Mouse (Mus musculus): Measurements from ENCODE around the gene Lmnb2. TPM values are rescaled to one million over a fixed set of nuclear protein-coding genes. Genes with fewer than 3 reads are reported as not detected.

The Lmnb2 gene
- total RNA-seq, 2 experiments from 2014 or later = 7.3 to 9.7 TPM

DNA sequence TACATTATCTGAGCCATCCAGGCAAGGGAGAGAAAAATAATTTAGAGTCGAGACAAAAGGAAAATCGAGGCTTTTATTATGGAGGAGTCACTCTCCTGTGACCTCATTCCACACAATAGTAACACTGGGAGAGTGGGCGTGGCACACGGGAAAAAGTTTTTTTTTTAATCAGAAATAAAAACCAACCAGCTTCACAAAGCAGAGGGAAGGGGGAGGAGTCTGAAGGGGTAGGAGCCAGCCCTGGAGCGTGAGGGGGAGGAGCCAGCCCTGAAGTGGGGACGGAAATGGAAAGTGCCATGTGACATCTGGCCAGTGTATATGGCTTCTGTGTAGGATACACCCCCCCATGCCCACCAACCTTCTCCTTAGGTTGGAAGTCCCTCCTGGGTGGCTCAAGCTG lies 30.5 kb upstream of the Lmnb2 start:
- no peak for ATAC-seq (replicated peaks; ENCODE audit: low FRiP score, poor library complexity, severe bottlenecking)

DNA sequence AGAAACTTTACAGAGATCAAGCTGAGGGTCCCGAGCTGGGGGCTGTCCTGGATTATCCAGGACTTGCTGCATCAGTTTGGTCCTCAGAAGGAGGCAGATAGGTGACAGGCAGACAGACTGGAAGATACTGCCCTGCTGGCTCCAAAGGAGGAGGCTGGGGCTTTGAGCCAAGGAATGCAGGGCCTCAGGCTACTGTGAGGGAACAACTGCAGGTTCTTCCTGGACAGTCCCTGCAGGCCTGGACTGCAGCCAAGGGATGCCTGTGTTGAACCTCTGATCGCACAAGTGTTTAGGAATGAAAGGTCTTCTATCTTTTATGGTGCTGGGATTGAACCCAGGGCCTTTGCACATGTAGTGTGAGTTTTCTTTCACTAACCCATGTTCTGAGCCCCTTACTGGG lies 29.8 kb upstream of the Lmnb2 start:
- no peak for ATAC-seq (replicated peaks; ENCODE audit: low FRiP score, poor library complexity, severe bottlenecking)

DNA sequence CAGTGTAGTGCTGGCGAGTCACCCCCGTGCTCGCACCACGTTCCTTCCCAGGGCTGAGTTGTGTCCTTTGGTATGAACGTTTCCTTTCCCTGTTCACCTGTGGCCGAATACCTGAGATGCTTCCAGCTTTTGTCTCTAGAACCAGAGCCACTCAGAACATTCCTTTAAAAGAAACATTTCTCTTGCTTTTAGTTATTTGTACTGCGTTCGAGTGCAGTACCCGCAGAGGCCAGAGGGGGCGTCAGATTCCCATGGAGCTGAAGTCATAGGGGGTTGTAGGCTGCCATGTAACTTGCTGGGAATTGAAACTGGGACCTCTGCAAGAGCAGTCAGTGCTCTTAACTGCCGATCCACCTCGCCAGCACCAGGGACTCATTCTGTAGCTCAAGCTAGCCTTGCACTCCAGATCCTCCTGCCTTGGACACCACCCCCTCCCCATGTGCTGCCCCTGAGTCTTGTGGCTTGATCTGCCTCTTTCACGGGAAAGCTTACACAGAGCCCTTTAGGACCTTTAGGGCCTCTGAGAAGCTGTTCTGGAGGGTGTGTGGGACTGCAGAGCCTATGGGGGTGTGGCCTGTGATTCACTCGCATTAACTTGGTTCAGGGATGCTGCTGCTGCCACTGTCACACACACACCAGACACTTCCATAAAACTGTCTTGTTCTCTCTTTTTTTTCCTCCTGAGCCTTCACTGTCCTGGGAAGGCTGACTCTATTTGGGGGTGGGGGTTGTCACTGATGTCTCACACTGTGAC lies 28.8 kb upstream of the Lmnb2 start:
- ATAC-seq (replicated peaks; ENCODE audit: low FRiP score, poor library complexity, severe bottlenecking) = no peak

DNA sequence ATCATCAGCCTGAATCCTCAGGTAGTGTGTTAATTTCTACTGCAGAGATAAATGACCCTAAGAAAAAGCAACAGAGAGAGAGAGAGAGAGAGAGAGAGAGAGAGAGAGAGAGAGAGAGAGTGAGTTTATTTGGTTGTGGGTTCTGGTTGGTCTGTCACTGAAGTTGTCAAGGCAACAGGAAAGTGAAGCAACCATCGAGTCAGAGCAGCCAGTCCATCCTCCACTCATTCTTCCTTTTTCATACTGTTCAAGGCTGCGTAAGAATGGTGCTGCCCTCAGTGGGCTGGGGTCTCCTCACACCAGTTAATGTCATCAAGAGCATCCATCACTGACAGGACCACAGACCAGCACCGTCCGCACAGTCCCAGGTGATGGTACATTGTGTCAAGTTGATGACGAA lies 26.2 kb upstream of the Lmnb2 start:
- ATAC-seq (replicated peaks; ENCODE audit: low FRiP score, poor library complexity, severe bottlenecking) = no peak

DNA sequence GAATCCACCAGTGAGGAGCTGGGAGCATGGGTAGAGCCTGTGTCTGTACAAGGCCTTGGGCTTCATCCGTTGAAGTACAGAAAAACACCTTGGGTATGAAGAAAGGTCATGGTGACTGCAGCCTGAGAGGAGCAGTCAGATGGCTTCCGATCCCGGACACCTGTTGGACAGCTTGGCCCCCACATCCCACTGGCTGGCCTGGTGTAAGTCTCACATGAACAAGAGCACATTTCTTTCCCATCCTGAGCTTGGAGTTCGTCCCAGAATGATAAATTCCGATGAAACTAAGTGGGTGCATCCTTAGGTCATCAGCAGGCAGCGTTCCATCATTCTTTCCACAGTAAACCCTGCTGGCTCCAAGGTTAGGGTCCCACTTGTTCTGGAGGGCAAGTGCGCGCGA lies 25.7 kb upstream of the Lmnb2 start:
- ATAC-seq (replicated peaks; ENCODE audit: low FRiP score, poor library complexity, severe bottlenecking) = no peak

DNA sequence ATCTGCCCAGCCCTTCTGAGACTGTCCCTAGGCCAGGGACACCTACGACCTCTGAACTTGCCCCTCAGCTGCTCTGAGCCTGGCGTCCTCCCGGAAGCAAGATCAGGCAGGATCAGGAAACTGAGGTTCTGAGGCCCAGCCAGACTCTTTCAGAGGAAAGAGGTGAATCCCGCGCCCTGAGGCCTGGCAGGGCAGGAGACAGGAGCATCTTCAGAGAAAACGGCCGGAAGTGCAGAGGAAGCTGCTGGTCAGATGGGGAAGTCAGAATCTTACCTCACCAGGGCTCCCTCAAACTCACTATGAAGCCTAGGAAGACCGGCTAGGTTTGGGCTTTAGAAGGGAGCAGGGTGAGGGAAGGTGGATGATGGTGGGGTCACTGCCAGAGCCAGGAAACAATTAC lies 24.9 kb upstream of the Lmnb2 start:
- no peak for ATAC-seq (replicated peaks; ENCODE audit: low FRiP score, poor library complexity, severe bottlenecking)

DNA sequence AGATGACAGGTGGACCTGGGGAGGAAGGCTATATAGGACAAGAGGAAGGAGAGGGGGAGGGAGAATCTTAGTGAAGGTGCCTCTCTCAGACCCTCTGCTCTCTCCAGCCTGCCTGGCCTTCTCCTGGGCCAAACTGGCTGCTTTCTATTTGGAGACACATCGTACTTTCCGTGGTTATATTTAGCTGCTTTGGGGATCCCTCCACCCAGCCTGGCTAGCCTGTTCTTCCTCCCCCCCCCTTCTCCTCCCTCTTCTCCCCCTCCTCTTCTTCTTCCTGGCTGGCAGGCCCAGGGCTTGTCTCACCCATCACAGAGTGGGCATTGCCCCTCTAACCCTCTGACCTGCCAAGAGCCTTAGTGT lies 22.9 kb upstream of the Lmnb2 start:
- ATAC-seq (replicated peaks; ENCODE audit: low FRiP score, poor library complexity, severe bottlenecking) = no peak

DNA sequence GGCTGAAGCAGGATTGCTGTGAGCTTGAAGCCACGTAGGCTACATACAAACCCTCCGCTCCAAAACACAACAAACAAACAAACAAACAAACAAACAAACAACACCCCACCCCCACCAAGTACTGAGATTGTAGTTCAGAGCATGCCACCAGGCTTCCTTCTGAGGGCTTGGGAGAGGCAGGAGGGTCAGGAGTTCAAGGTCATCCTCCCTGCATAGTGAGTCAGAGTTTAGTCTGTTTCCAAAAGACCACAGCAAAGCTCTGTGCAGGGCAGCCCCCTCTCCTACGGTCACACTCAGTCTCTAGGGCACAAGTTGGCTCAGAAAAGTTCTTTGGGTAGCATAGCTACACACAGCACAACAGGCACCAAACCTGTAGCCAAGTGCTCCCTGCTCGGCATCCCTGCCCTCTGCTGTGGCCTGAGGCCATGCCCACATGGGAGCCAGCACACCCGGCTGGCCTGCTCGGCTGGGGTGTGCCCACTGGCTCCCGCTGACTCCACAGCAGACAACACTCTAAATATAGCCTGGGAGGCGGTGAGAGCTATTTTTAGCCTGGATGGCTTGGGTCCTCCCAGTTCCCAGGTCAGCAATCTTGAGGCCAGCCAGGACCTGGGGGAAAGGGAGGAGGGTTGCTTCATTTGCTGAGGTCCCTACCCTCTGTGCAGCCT lies 22.4 kb upstream of the Lmnb2 start:
- ATAC-seq (replicated peaks; ENCODE audit: low FRiP score, poor library complexity, severe bottlenecking) = no peak

DNA sequence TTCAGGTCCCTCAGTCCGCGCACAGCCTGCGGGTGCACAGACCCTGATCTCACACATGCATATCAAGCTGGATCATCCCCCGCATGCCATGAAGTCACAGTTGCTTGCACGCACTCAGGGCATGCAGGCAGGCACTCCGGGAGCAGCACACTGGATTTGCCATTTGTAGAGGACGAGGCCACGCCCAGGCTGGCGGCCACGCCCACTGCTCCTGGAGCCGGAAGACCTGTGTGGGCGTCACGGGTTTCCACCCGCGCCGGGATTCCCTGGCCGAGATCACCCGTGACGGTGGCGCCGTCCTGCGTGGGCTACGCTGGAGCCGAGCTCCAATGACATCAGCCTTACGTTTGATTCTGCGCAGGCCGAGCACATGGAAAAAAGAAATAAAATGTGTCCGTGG lies 21.6 kb upstream of the Lmnb2 start:
- peak; percentile 61 for ATAC-seq (replicated peaks; ENCODE audit: low FRiP score, poor library complexity, severe bottlenecking)

DNA sequence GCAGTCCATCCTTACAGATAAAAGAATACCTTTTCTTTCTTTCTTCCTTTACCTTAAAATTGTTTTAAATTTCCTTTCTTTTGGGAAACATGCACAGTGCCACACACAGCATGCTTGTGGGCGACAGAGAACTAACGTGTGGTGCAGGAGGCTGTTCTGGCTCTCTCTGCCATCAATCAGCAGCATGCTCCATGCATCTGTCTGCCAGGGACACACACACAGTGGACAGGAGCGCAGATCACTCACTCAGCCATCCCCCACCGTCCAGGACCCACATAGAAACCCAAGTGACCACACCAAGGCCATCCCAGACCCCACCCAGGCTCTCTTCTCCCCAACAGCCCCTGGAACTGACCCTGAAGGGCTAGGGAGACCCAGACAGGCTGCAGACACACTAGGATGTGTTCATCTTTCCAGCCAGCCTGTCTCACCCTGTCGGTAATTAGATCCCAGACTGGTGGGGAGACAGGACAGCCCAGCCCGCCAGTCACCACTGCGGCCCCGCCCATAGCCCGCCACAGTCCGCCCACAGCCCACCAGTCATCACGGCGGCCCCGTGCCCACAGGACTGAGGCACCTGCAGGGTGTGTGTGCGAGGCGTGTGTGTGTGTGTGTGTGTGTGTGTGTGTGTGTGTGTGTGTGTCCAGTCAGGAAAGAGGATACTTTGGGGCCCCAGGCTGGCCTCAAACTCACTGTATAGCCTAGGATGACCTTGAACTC lies 20.9 kb upstream of the Lmnb2 start:
- ATAC-seq (replicated peaks; ENCODE audit: low FRiP score, poor library complexity, severe bottlenecking) = no peak

DNA sequence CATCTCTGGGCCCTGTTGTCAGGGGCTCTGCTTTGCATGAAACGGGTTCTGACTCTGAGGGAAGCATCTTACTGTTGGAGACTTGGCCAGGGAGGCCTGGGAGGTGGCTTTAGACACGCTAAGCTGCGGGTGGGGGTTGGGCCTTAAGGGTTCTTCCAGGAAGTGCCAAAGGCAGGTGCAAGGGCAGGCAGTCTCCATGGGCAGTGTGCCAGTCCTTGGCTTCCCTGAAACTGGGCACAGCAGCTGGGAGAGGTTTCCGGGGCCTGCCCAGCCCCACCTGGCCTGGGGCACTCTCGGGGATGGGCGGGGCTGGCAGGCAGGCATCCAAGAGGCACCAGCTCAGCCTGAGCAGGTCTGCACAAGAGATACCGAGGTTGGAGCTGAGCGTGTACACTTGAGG lies 19.6 kb upstream of the Lmnb2 start:
- ATAC-seq (replicated peaks; ENCODE audit: low FRiP score, poor library complexity, severe bottlenecking) = no peak

DNA sequence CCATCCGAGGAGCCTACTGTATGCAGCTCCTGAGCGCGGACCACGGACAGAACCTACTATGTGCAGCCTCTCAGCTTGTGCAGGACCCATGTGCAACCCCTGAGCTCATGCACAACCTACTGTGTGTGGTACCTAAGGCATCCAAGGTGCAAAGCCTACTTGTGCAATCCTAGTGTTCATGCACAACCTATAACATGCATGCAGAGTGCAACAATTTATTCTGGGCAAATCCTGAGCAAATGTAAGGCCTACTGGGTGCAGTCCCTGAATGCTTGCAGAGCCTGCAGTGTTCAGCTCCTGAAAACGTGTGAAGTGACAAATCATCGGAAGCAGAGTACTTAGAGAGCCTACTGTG lies 18.7 kb upstream of the Lmnb2 start:
- ATAC-seq (replicated peaks; ENCODE audit: low FRiP score, poor library complexity, severe bottlenecking) = no peak

DNA sequence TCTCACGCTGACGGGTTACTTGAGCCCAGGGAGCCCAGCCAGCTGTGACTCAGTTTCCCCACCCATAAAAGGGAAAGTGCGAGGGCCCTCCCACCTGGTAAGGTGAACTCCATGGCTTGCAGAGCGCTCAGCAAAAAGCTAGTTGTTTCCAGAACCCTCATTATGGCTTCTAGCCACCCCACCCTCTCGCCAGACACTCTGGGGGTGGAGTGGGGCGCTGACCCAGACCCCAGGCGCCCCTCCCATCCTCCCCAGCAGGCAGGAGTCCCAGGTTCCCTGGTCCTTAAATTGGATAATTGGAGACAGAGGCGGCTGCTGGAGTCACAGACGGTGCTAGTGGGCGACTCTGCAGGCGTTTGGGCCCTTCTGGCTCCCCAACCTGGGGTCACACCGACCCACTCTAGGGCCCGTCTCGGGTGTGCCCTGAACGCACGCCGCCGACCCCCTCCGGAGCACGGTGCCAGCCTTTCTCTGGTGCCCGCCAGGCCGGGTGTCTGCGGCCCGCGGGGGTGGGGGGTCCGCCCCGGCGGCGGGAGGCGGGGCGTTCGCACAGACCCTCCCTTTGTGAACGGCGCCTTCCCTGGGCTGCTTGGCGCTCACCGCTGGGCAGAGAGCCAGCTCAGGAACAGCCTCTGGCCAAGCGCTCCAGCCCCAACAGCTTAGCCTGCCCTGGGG lies 18.2 kb upstream of the Lmnb2 start:
- ATAC-seq (replicated peaks; ENCODE audit: low FRiP score, poor library complexity, severe bottlenecking) = no peak

DNA sequence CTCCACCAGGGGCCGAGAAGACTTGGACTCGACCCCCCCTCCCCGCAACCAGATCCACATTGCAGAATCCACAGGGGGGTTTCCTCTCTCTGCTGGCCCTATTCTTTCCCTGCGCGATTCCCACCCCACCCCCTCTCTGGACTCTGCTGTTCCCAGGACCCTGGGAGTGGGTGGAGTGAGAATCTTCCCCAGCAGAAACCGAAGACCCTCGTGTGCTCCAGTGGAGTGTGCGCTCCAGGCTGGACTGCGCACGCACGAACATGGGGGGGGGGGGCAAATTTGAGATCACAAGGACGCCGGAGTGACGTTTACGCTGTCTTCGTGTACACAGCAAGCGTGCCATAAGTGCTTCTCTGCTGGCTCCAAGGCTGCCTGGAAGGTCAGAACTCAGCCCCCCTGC lies 17.7 kb upstream of the Lmnb2 start:
- ATAC-seq (replicated peaks; ENCODE audit: low FRiP score, poor library complexity, severe bottlenecking) = no peak

DNA sequence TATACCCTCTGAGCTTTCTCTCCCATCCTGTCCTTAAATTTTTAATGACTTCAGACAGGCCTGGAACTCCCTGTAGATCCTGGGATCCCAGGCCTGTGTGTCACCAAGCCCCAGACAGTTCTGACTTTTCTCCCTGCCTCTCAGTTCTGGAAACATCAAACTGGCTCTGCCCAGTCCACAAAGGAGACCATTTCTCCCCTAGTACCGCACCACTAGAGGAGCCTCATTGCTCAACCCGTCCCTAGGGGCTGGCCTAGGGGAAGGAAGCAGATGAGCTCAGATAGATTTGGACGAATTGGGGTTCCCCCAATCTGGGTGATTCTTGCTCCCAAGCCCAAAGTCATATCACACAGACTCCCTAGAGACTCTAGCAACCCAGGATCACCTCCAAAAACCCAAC lies 17.2 kb upstream of the Lmnb2 start:
- no peak for ATAC-seq (replicated peaks; ENCODE audit: low FRiP score, poor library complexity, severe bottlenecking)

DNA sequence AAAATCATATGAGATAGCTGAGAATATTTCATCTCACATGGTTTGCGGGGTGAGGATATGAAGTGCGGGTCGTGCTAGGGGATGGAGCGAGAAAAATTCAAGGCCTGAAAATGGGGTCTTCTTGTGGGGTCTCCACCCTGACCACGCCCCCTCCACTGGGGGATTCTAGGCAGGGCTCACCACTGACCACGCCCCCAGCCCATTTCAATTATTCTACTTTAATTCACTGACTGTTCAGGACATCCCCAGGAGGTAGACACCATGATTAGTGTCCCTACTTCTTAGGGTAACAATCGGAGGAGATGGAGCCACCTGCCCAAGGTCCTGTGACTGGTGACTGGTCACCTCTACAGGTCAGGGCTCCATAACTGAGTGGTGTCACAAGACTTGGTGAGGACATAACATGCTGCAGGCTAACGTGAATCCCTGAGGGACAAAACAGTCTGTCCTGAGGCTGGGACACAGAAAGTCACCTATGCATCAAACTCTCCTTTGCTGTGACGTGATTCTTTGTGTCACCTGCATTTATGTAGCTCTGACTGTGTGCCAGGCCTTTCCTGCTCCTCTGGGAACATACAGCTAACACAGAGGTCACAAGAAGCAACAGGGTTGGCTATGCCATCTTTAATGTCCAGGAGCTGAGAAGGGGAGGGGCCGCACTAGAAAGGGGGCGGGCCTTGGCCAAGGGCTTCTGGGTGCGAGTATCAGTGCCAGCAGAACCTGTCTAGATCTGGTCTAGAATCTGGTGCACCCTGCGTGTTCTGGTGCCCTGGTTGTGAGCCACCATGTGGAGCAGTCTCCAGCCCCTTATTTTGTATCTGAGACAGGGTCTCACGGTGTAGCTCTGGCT lies 16.3 kb upstream of the Lmnb2 start:
- ATAC-seq (replicated peaks; ENCODE audit: low FRiP score, poor library complexity, severe bottlenecking) = no peak

DNA sequence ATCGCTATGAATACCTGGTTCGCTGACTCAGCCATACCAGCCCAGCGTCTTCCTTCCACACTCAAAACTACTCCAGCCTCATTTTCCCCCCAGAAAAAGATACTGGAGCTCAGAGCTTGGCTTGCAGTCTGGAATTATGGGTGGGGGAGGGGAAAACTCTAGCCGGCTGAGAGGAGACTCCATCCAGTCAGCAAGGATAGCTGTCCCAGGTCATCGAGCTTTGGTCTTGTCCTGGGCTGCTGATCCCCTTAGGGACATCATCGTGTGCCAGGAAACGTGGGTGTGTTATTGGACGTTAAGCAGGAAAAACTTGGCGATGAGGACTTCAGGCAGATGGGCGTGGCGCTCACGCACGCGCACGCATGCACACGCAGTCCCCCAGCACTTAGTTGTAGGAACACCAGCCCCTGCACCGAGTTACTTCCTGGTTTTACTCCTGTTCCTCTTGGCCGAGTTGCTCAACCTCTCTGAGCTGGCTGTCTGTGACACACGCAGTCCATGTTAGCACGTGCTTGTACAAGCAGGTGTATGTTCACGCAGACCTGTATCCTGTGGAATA lies 15.5 kb upstream of the Lmnb2 start:
- ATAC-seq (replicated peaks; ENCODE audit: low FRiP score, poor library complexity, severe bottlenecking) = no peak

DNA sequence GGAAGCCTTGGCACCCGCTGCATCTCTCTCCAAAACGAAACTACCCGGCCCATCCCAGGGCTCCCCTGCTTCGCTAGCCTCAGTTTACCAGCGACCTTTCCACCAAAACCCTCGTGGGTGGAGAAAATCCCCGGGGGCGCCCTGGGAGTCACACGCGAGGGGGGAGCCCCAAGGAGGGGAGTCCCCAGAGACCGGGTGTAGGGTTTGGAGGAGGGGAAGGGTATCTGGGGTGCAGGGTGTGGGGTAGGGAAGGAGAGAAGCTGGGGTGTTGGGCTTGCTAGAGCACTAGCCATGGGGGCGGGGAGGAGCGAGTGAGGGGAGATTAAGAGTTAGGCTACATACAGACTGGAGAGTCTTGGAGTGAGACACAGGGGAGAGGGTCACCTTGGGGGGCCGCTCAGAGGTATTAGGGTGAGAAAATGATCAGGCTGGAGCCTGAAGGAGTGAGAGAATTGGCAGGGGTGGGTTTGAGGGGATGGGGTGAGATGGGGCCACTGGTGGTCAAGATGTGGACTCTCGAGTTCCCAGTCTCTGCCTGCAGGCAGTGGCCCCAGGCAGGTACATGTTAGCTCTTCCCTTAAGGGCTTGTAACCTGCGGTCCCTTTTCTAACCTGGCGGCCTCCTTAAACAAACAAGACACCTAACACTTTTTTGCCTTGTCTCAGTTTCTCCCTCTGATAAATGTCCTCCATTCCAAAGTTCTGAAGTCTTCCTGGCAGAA lies 14.8 kb upstream of the Lmnb2 start:
- ATAC-seq (replicated peaks; ENCODE audit: low FRiP score, poor library complexity, severe bottlenecking) = no peak

DNA sequence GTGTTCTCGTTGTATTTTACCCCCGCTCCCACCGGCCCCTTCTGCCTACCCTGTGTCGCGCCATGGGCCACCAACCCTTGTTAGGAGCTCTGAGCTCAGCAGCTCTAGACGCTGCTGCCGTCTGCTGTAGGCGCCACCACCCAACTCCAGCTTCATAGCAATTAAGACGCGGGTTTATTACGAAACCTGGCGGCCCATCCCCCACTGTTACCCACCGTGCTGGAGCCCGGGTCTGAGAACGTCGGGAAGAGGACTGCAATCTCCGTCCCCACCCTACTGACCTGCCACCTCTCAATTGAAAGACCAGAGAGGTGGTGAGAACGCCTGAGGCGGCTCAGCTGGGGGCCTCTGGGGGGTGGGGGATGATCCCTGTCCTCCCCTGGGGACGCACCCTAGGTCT lies 14.2 kb upstream of the Lmnb2 start:
- ATAC-seq (replicated peaks; ENCODE audit: low FRiP score, poor library complexity, severe bottlenecking) = no peak

All from erythroblast, adult 5-6 weeks (primary cell).